ENCODE assay signal across 25 mouse cellular contexts in the genomic region with DNA sequence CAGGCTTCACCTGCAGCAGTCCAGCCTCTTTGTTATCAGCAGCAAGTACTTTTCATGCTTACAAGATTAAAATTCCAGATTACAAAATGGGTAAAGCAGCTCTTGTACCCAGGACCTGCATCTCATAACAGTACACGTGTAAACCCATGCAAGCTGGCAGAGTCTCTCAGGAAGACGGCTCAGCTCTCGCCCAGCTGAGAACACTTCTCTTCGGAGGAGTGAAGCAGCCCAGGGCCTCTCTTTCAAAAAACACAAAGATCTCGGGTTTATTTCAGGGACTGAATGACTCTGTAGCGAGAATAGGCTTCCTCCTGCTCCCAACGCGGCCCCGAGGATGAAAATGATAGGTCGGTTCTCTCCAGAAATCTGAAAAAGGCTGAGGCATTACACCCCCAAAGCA.
A peak's percentile ranks its signal among the peaks of the same experiment; 100 is the strongest.
DNase-seq lines count a peak whose midpoint lies in the region; ATAC-seq and TF ChIP-seq lines count a peak whose summit lies in the region.
"Had no signal": no experiment of that assay in that cellular context is flagged by ENCODE, and none has a peak within 500 bp of the region (broad histone marks: within the 10 kb centered on the region; RNA-seq: fewer than 3 reads in every experiment).

No protein-coding gene starts in this region.

- no peak for ATAC-seq in forebrain, embryonic 14.5 days
- no peak for ATAC-seq in forebrain, embryonic 11.5 days (replicated peaks; ENCODE audit: low FRiP score)
- ATAC-seq in heart, embryonic 15.5 days (replicated peaks; ENCODE audit: insufficient number of reproducible peaks, insufficient read depth, low FRiP score, low read depth), result no peak
- ATAC-seq in heart, embryonic 12.5 days (ENCODE audit: insufficient number of reproducible peaks, low FRiP score), result no peak
- peak; percentile 21; the same call in 1 of the 2 replicates for ATAC-seq in lung, postnatal 0 days
- ATAC-seq: intestine, postnatal 0 days had no signal

- no peaks in the 10 kb centered on the region for H3K36me3 ChIP-seq in forebrain, embryonic 14.5 days (ENCODE audit: control insufficient read depth, insufficient read depth, low read length)
- H3K36me3 ChIP-seq in forebrain, embryonic 11.5 days (ENCODE audit: control insufficient read depth, insufficient read depth, low read length), result no peaks in the 10 kb centered on the region
- no peaks in the 10 kb centered on the region for H3K36me3 ChIP-seq in heart, embryonic 15.5 days
- H3K36me3 ChIP-seq in heart, embryonic 12.5 days, result no peaks in the 10 kb centered on the region
- no peaks in the 10 kb centered on the region for H3K36me3 ChIP-seq in lung, postnatal 0 days (ENCODE audit: insufficient read depth, low read length)
- H3K36me3 ChIP-seq: embryonic facial prominence, embryonic 13.5 days; kidney, embryonic 15.5 days; limb, embryonic 13.5 days; liver, embryonic 13.5 days; lung, embryonic 15.5 days; midbrain, embryonic 10.5 days had no signal

- TF ChIP-seq POLR2A in lung, adult 2 months (IDR thresholded peaks at IDR 0.05; ENCODE audit: borderline replicate concordance, extremely low read depth, low read depth, low read length), result no peak

- H3K27ac ChIP-seq in forebrain, embryonic 14.5 days (ENCODE audit: low read depth, low read length), result no peak overlapping the region
- no peak overlapping the region for H3K27ac ChIP-seq in forebrain, embryonic 11.5 days (ENCODE audit: low read depth, low read length)
- peak overlapping the region; percentile 83; the same call in 1 of the 2 replicates for H3K27ac ChIP-seq in heart, embryonic 15.5 days
- no peak overlapping the region for H3K27ac ChIP-seq in heart, embryonic 12.5 days (ENCODE audit: poor library complexity, severe bottlenecking)
- H3K27ac ChIP-seq in lung, postnatal 0 days (ENCODE audit: low read length), result no peak overlapping the region
- H3K27ac ChIP-seq: embryonic facial prominence, embryonic 13.5 days; kidney, embryonic 15.5 days; left cerebral cortex, adult 2 months; limb, embryonic 13.5 days; liver, embryonic 13.5 days; lung, embryonic 15.5 days; macrophage; midbrain, embryonic 10.5 days; stomach, postnatal 0 days had no signal

- peaks cover 8% of the 10 kb centered on the region for H3K4me1 ChIP-seq in forebrain, embryonic 14.5 days (ENCODE audit: control insufficient read depth, insufficient read depth, low read length)
- H3K4me1 ChIP-seq in forebrain, embryonic 11.5 days (replicated peaks; ENCODE audit: control insufficient read depth, insufficient read depth, low read length), result peaks cover 3% of the 10 kb centered on the region; the same call in 1 of the 2 replicates
- H3K4me1 ChIP-seq in heart, embryonic 15.5 days (replicated peaks), result peaks cover 55% of the 10 kb centered on the region
- H3K4me1 ChIP-seq in heart, embryonic 12.5 days (replicated peaks), result peaks cover 47% of the 10 kb centered on the region
- H3K4me1 ChIP-seq in lung, postnatal 0 days (ENCODE audit: insufficient read depth, low read depth, low read length), result no peaks in the 10 kb centered on the region
- H3K4me1 ChIP-seq in lung, adult 2 months (ENCODE audit: control insufficient read depth, insufficient read depth, low read length), result no peaks in the 10 kb centered on the region

- H3K9me3 ChIP-seq in forebrain, embryonic 14.5 days (replicated peaks; ENCODE audit: control insufficient read depth, low read length), result no peaks in the 10 kb centered on the region
- no peaks in the 10 kb centered on the region for H3K9me3 ChIP-seq in forebrain, embryonic 11.5 days (ENCODE audit: control insufficient read depth, low read length)
- no peaks in the 10 kb centered on the region for H3K9me3 ChIP-seq in heart, embryonic 15.5 days (replicated peaks)
- H3K9me3 ChIP-seq in heart, embryonic 12.5 days (replicated peaks), result no peaks in the 10 kb centered on the region
- H3K9me3 ChIP-seq in lung, postnatal 0 days (ENCODE audit: low read length), result no peaks in the 10 kb centered on the region
- H3K9me3 ChIP-seq: embryonic facial prominence, embryonic 13.5 days; kidney, embryonic 15.5 days; limb, embryonic 13.5 days; liver, embryonic 13.5 days; lung, embryonic 15.5 days; midbrain, embryonic 10.5 days had no signal

- H3K9ac ChIP-seq in forebrain, embryonic 14.5 days (ENCODE audit: low read length), result no peak overlapping the region
- H3K9ac ChIP-seq in forebrain, embryonic 11.5 days (ENCODE audit: low read length), result no peak overlapping the region
- H3K9ac ChIP-seq in heart, embryonic 15.5 days, result no peak overlapping the region
- no peak overlapping the region for H3K9ac ChIP-seq in heart, embryonic 12.5 days
- H3K9ac ChIP-seq in lung, postnatal 0 days (replicated peaks; ENCODE audit: low read depth), result no peak overlapping the region
- H3K9ac ChIP-seq: embryonic facial prominence, embryonic 13.5 days; kidney, embryonic 15.5 days; limb, embryonic 13.5 days; liver, embryonic 13.5 days; lung, embryonic 15.5 days had no signal

- peak; percentile 30 for DNase-seq in forebrain, embryonic 14.5 days (ENCODE audit: low spot score)
- DNase-seq in forebrain, embryonic 11.5 days (ENCODE audit: low spot score), result no peak
- DNase-seq in lung, postnatal 0 days (ENCODE audit: low spot score), result peak; percentile 13
- no peak for DNase-seq in lung, adult 2 months
- DNase-seq in brain, adult 2 months (ENCODE audit: low read depth, low spot score), result peak; percentile 40
- DNase-seq in embryo, embryonic 10 days (ENCODE audit: low spot score), result no peak
- DNase-seq: adrenal gland, adult 2 months; cerebellum, adult 9-11 months; gastrocnemius, postnatal 10 days; heart, adult 11 months; kidney, postnatal 4 days; layer of hippocampus, adult 9-11 months; liver, embryonic 13.5 days; thymus, postnatal 25 days had no signal

- no peak for TF ChIP-seq CTCF in lung, postnatal 0 days (IDR thresholded peaks at IDR 0.05)
- no peak for TF ChIP-seq CTCF in lung, adult 2 months (IDR thresholded peaks at IDR 0.05; ENCODE audit: insufficient read depth, low read length)

- no peak for TF ChIP-seq EP300 in lung, postnatal 0 days (IDR thresholded peaks at IDR 0.05)

- H3K27me3 ChIP-seq in forebrain, embryonic 14.5 days (replicated peaks; ENCODE audit: control insufficient read depth, insufficient read depth, low read length), result no peaks in the 10 kb centered on the region
- H3K27me3 ChIP-seq in forebrain, embryonic 11.5 days (ENCODE audit: control insufficient read depth, insufficient read depth, low read length), result no peaks in the 10 kb centered on the region
- H3K27me3 ChIP-seq in heart, embryonic 15.5 days, result no peaks in the 10 kb centered on the region
- H3K27me3 ChIP-seq in heart, embryonic 12.5 days (replicated peaks), result no peaks in the 10 kb centered on the region
- no peaks in the 10 kb centered on the region for H3K27me3 ChIP-seq in lung, postnatal 0 days (replicated peaks; ENCODE audit: insufficient read depth, low read length)
- H3K27me3 ChIP-seq: embryonic facial prominence, embryonic 13.5 days; kidney, embryonic 15.5 days; limb, embryonic 13.5 days; liver, embryonic 13.5 days; lung, embryonic 15.5 days had no signal

- no peak overlapping the region for H3K4me3 ChIP-seq in forebrain, embryonic 14.5 days (ENCODE audit: low read depth, low read length)
- H3K4me3 ChIP-seq in forebrain, embryonic 11.5 days (ENCODE audit: low read depth, low read length), result no peak overlapping the region
- no peak overlapping the region for H3K4me3 ChIP-seq in heart, embryonic 15.5 days
- no peak overlapping the region for H3K4me3 ChIP-seq in heart, embryonic 12.5 days
- H3K4me3 ChIP-seq in lung, postnatal 0 days (ENCODE audit: low read depth, low read length), result no peak overlapping the region
- H3K4me3 ChIP-seq in lung, adult 2 months (replicated peaks; ENCODE audit: extremely low read depth, low read depth, low read length), result no peak overlapping the region
- H3K4me3 ChIP-seq: embryonic facial prominence, embryonic 13.5 days; kidney, embryonic 15.5 days; left cerebral cortex, adult 2 months; limb, embryonic 13.5 days; liver, embryonic 13.5 days; lung, embryonic 15.5 days; midbrain, embryonic 10.5 days had no signal

- WGBS in forebrain, embryonic 14.5 days, result 52% methylated on average over 10 of the region's 10 CpGs
- 57% methylated on average over 10 of the region's 10 CpGs for WGBS in forebrain, embryonic 11.5 days
- WGBS in heart, embryonic 15.5 days, result 70% methylated on average over 10 of the region's 10 CpGs
- WGBS in heart, embryonic 12.5 days, result 72% methylated on average over 10 of the region's 10 CpGs
- WGBS in lung, postnatal 0 days, result 56% methylated on average over 10 of the region's 10 CpGs
- WGBS in lung, adult 2 months, result 71% methylated on average over 10 of the region's 10 CpGs

- H3K4me2 ChIP-seq in forebrain, embryonic 14.5 days (ENCODE audit: low read length), result no peak overlapping the region
- no peak overlapping the region for H3K4me2 ChIP-seq in forebrain, embryonic 11.5 days (ENCODE audit: low read depth, low read length, severe bottlenecking)
- no peak overlapping the region for H3K4me2 ChIP-seq in heart, embryonic 15.5 days
- no peak overlapping the region for H3K4me2 ChIP-seq in heart, embryonic 12.5 days
- H3K4me2 ChIP-seq in lung, postnatal 0 days (replicated peaks; ENCODE audit: low read depth, low read length), result no peak overlapping the region
- H3K4me2 ChIP-seq: embryonic facial prominence, embryonic 13.5 days; kidney, embryonic 15.5 days; limb, embryonic 13.5 days; liver, embryonic 13.5 days; lung, embryonic 15.5 days had no signal

Comparison
In these comparisons a context has a peak if more than half of its experiments do, and no peak if none do; other contexts are left out.
1. DNase-seq: peak in forebrain, embryonic 14.5 days (single experiment), lung, postnatal 0 days (single experiment) and brain, adult 2 months (single experiment); none in forebrain, embryonic 11.5 days (single experiment), lung, adult 2 months (single experiment) and embryo, embryonic 10 days (single experiment).